Mouse (Mus musculus) megakaryocyte, embryonic 14.5 days (primary cell): ENCODE measurements around the gene Unc119.

Source experiments
- FLI1 ChIP-seq: IDR thresholded peaks from 2 replicates; pipeline ENCODE4 v1.6.1; 2012; ENCODE audit warnings: low read length, inconsistent platforms, mixed read lengths
- GATA1 ChIP-seq: IDR thresholded peaks from 3 replicates; pipeline ENCODE4 v1.6.1; 2012; ENCODE audit warnings: mixed read lengths, low read length, inconsistent platforms, borderline replicate concordance

- TF ChIP-seq GATA1 (no peak), FLI1 (no peak)
Measured at GRCm38 (mm10) chr11:78360125-78360788, 17.0 kb downstream of the Unc119 start.
